Mouse (Mus musculus) brain, embryonic 18.5 days (tissue): ENCODE data around the gene Gm20388.

ENCODE experiments used
- DNase-seq: peaks from one replicate; pipeline ENCODE4 v3.0.0-alpha.2; 2012; ENCODE audit warnings: low read depth, low spot score

The Gm20388 gene

DNA sequence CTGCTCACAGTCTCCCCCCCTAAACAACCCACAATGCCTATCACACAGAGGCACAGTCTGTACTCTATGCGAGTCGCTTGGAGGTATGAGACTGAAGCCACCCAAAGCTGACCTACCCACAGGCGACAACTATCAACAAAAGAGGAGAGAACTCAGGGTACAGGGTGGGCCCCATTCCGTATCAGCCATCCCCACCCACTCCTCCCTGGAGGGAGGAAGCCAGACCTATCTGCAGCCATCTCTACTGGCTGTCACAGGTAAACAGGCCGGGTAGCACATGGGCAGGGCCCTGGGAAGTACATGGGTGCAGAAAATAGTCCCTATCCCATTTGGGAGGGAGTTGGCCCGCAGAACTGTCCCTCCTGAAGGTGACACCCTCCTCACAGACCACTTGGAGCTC is 2614.4 kb downstream of the Gm20388 start:
- DNase-seq: no peak

DNA sequence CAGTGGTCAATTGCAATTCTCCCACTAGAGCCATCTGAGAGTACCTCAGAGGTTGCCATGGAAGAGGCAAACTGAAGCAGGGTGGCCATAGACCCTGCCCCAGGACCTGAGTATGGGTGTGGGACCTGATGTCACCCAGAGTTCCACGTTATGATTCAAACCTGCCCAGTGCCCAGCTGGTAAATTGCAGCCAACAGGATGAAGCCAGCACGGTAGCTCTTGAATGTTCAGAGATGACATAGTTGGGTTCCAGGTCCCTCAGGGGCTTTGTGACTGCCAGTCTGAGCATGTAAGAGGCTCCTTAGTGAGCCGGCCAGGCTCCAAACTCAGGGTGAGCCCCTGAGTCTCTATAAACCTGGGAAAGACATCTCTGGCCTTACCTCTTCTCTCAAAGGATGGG is 2615.4 kb downstream of the Gm20388 start:
- DNase-seq: no peak

DNA sequence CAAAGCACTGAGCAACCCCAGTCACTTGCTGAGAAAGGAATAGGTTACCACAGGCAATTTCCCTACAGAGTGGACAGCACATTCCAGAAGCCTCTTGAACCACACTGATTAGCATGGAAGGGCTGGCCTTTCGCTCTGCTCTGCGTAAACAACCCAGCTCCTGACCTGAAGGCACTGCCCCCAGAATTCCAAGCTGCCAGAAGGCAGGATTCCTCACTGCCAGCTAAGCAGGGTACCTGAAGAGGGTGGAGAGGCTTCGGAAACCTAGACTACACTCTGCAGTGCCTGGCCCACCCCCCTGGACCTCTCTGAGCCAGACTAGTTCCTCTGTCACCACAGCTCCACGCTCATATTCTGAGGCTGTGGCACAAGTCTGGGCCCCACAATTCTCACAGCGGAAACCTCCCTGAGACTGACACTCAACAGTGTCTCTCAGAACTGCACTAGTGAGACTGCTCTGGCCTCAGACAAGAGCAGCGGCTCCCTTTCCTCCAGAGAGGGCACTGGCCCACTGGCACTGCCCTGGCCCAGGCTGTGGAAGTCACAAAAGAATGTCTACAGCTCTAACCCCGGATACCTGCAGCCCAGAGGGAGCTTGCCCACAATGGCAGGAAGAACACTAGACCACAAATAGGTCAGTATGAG is 2616.0 kb downstream of the Gm20388 start:
- no peak for DNase-seq

DNA sequence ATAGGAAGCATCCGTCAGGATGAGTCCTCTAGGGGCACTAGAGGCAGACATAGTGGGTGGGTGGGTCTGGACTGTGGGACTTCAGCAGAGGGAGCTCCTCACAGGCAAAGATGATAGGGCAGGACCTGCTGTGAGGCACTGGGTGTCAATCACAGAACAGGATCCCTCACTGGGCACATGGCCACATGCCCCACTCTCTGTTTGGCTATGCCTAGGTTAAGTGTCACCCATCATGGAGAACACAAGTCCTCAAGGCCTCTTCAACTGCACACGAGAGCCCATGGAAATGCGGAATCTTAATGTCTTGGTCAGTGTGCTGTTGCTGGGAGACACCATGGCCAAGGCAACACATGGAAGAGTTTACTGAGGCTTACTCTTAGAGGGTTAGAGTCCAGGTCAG is 2617.3 kb downstream of the Gm20388 start:
- DNase-seq: no peak

DNA sequence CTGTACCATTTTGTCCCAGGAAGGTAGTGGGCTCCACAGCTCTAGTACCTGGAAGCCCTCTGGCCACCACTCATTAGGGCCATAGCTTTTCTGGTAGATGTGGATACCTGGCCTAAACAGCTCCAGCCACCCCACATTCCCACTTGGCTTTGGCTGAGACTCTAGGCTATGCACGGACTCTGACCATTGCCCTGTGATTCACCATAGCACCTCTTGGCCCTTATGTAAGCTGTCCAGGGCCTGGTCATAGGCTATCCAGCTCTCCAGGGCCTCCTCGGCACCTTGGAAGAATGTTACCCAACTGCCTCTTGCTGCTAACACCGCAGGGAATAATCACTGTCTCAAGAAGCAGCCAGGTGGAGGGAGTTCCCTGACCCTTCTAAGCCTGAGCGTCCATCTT is 2618.5 kb downstream of the Gm20388 start:
- no peak for DNase-seq

DNA sequence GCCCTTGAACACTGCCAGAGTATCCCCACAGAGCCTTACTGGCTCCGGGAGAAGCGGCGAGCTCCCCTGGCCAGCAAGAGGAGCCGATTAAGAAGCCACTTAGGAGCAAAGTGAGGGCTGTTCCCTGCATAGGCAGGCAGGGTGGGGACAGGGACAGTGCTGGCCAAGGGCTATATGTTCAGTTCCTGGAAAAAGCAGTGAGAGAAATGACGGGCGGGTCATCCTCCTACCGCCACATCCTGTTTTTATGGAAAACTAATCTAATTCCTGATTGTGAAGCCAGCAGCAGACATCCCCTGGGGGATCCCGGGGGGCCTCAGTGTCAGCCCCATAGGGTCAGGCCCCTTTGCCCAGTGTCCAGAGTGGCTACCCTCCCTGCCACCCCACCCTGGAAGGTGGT is 2620.7 kb downstream of the Gm20388 start:
- no peak for DNase-seq

DNA sequence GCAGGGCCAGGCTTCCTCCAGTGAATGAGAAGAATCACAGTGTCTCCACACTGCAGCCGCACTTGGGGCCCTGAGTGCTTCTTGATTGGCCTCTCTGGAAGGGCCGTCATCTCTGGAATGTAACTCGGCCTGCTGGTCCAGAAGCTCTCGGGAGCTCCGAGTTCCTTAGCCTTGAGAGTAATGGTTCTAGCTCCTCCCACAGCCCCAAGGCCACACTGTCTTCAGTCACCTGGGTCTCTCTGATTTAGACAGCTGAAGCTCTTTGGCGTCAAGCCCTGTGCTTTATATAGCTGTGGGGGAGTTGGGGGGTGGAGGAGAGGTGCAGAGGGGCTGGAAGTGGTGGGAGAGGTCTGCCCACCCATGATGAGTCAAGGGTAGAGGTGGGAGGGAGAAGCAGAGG is 2626.4 kb downstream of the Gm20388 start:
- DNase-seq: no peak

DNA sequence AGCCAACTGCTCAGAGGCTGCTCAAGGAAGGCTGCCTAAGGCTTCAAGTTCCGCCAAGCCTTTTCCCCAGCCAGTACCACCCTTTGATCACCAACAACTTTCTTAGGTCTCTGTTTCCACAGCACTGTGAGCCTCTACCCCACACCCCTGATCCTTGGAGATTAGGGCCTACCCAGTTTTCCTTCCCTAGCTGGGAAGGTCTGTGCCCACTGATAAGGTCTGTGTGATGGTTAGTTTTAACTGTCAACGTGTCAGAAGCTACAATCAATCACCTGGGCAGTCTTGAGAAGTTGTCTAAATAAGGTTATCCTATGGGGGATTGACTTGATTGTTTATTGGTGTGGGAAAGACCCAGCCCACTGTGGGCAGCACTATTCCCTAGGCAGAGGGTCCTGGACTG is 2627.2 kb downstream of the Gm20388 start:
- no peak for DNase-seq

DNA sequence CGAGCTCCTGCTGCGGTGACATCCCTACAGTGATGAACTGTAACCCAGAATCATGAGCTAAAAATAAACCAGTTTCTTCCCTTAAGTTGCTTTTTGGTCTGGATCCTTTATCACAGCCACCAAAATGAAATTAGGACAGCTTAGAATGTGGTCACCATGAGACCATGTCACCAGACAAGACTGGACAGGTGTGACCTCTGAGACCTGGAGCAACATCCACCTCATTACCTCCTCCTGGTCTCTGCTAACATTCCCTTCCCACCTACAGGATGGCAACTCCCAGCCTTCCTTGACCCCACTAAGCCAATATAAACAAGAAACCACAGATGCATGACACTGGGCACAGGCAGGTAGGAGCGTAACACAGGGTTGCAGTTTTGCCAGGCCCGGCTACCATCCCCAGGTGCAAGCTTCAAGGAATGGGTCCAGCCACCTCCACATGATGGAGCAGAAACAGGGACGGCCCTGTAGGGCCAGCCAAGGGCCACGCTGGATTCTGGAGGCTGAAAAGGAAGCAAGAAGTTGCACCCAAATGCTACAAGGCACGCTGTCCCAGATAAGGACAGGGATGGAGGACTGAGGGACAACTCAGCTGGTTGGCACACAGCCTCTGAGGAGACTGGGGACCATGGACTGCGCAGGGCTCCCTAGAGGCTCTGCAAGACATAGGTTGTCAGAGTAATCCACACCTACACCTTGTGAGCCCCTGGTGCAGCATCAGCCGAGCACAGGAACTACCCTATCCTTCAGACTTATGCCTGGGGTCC is 2627.9 kb downstream of the Gm20388 start:
- DNase-seq: no peak

DNA sequence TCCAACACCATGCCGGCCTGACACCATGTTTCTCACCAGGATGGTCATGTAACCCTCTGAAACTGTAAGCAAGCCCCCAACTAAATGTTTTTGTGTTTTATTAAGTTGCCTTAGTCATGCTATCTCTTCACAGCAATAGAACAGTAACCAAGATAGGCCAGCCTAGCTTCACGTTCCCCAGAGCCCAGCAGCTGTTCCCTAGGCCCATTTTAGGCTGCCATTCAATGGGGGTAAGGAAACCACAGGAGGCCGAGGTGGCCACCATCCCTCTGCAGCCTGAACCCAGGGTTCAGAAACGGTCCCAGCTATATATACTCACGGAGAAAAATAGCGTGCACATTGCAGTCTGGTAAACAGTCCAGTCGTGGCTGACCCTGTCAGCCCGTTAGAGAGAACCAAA is 2633.5 kb downstream of the Gm20388 start:
- DNase-seq: no peak

DNA sequence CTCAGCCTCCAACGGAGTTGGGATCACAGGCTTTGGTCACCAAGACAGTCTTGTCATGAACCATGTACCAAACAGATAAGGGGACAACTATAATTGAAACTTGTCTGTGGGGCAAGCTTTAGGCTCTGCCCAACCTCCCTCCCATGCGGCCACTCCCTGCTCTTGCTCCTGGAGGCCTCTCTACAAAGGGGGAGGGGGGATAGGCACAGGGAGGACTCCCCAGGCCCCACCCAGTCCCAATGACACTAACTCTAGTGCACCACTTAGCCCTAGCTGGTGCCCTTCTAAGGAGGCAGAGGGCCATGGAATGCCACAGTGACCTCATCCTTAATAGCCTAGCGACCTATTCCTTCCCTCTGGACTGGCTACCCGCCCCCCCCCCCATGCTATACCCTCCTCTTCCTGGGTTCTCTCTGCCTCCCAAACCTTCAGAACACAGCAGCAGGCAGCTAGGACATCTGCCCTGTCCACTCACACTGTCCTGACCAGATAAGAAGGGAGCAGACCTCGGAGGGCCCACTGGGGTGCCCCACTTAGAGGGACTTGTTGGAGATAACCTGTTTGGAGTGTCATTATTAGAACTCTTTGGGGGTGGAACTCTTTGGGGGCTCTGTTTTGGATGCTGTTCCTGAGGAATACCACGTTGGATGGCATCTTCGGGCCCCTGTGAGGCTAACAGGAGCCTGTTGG is 2635.6 kb downstream of the Gm20388 start:
- DNase-seq: no peak

DNA sequence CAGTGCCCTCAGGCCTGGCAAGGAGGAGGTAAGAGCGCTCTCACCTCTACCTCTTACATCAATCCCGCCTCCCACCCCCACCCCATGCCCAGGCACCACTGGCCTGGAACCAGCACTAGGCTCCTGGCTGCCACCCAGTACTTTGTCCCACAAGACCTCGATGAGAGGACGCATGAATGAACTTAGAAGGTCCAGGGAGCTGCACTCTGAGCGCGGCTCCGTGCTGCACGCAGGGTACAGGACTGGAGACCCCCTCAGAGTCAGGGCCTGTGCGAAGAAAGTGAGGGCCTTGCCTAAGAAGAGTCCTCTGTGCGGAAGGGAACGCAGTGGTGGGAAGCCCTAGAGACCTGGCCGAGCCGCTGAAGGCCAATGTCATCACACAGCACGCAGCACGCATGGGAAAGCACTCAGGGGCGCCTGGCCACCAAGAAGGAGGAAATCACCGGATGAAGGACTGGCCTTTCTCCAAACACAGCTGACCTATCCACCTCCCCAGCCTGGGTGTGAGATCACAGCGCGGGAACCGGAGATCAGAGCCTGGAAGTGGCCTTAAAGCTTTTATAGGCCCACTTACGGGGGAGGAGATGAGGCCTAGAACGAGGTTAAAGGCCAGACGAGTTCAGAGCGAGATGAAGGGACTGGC is 2636.3 kb downstream of the Gm20388 start:
- DNase-seq: no peak

DNA sequence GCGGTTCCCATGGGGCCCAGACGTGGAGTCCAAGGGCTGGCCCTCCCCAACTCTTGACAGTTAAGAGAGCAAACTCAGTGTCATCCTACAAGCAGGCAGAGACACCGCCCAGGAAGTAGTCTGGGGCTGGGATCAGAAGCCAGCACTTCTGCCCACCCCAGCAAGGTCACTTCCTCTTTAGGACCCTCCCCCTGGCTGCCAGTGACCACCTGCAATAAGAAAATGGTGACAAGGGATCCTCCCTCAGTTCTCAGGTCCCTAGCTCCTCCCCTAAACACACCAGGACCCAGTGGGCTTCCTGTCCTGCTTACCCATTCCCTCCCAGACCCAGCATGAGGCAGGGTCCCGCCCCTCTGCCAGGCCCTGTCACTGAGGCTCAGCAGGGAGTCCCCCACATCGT is 2637.2 kb downstream of the Gm20388 start:
- no peak for DNase-seq

DNA sequence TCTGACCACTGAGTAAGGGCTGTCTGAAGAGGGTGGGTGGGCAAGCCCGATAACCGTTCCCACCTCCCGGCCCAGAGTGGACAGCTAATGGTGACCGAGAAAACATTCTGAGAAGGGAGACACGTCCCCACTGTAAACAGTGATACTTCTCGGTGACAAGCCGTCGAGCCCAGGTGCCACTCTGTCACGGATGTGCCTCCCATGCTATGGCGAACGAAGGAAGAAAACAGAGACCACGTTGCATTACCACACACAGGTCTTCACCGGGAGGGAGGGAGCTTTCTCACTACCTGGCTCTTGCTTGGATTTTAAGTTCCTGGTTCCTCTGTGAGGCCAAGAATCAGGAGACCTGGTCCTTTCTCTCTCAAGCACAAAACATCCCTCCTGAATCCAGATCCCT is 2637.7 kb downstream of the Gm20388 start:
- DNase-seq: no peak

DNA sequence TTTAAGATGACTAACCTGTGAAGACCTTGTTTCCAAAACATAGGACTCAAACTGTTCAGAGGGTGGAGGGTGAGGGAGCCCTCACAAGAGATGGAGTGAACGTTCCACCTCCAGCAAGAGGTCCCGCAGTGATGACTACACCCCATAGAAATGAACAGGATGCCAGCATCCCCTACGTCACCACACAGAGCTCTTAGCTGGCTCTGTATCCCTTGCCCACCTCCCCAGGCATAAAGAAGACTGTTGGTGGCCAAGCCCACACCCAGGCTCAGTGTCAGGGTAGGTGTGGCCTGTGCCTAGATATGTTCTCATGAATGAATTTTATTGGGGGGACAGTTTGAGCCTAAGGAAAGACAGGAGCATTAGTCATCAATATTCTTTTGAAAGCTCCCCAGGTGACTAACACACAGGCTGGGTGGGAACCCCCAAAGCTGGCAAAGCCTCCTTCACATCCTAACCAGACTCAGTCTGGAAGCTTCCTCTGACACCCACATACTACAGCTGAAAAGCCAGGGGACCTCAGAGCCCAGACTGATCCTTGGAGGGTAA is 2638.3 kb downstream of the Gm20388 start:
- DNase-seq: no peak

DNA sequence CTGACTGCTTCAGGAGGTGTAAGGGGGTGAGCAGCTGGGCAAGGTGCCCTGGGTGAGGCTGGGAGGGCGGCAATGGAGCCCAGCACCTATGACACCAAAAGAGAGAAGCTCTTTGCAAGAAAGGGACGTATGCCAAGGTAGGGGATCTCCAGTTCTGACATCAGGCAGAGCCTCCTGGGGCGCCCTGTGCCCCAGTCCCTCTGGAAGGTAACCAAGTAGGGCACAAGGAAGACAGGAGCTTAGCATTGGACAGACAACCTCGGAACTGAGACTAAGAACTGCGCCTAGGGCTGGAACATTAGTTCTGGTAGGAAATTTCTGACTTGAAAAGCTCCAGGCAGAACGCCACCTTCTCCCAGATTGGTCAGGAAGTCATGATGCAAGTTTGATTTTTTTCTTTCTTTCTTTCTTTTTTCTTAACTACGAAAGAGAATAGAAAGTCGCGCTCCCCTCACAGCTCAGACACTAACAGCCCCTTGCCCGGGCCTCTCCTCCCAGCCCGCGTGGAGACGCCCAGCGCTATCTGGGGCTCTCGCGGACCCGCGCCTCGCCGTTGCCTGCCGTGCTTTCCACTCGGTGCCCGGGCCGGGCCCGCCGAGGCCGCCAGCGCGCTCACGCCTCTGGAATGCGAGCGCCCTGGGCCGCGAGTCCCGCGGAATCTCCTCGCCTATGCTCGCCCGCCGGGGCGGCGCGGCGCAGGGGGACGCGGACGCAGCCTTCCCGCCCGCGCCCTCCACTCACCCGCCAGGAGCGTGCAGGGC is 2639.8 kb downstream of the Gm20388 start:
- DNase-seq: no peak

DNA sequence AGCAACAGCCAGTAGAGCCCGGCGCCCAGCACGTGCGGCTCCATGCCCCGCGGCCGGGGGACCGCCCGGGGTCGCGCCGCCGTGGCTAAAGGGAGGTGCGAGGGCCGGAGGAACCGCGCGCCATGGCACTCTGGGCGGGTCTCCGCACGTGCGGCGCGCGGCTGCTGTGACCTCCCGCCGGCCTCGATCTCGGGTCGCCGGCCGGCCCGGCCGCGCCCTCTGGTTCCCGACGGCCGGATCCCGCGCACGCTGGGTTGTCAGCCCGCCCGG is 2640.3 kb downstream of the Gm20388 start:
- no peak for DNase-seq

DNA sequence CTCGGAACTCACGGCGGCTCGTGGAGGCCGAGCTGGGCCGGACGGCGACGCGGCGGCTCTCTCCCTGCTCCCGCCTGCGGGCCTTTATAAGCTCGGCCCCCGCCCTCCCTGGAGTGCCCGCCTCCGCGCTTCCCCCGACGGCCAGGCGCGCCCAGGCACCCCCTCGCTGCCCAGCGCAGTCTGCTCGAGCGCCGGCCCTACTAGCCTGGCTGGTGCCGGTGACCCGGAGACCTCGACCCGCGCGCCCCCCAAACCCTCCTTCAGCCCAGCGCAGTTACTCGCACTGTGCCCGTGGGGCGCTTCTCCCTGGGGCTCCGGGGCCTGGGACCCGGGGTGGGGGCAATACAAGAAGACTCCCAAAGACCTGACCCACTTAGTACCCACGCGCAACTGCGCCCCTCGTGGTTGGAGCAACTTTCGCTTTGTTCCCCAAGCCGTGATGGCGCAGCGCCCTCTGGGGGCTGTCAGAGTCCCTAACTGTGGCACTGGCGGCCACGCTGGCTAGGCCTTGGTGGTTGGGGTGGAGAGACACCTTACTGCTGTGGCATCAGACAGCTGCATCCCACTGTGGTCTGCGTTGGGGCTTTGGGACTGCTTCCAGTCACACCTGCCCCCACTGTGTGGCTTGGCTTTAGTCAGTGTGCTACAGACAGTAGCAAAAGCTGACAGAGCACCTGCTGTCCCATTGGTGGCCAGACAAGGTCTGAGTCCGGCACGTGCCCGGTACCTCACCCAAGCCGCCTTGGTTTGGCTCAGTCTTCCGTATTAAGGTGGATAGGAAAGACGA is 2640.8 kb downstream of the Gm20388 start, which contains the start of gene Piezo1:
Gene Piezo1 (minus strand): TSS at position 65 of the 787 bp plus-strand sequence.
- no peak for DNase-seq

DNA sequence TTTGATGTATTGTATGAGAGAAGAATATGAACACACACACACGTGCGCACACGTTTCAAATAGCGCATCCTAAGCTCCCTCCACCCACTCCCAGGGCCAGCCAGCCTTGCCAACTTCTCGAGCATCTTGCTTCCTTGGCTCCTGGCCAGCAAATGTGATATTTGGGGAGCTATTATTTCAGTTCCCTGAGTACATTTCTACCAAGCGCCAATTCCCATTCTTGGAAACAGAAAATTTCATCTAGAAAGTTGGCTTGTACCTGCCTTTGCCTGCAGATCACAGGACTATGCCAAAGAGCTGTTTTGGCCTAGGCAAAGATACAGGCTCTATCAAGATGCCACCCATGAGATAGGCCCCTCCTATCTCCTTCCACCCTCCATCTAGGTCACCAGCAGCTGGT is 2644.1 kb downstream of the Gm20388 start:
- peak; percentile 34 for DNase-seq
